Mouse (Mus musculus): ENCODE data around the gene Ada.
A peak's percentile ranks its signal among the peaks of the same experiment; 100 is the strongest.

The Ada gene

DNA sequence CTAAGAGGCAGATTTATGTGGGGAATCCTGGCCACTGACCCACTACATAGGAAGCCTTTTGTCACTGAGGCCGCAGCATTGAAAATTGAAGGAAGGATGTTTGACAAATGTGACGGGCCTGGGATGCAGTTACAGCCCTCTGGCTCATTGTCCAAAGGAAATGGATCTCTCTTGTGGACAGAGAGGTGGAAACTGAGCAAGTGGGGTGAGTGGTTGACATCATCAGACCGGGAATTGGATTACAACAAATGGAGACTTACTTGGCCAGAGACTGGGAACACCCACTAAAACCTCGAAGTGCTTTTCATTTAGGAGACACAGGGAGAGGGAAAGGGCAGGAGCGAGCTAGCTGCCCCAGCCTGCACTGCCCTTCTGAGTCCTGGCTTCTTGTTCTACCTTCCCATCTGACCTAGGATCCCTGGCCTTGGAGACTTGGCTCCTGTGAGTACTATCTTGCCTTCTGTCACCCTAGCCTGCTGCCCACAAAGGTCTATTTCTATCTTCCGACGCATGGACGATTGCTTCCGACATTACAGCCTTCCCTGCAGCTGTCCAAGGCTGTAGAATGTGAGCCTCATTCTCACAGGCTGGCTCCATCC lies 56.2 kb downstream of the Ada start:
- no peak for DNase-seq

DNA sequence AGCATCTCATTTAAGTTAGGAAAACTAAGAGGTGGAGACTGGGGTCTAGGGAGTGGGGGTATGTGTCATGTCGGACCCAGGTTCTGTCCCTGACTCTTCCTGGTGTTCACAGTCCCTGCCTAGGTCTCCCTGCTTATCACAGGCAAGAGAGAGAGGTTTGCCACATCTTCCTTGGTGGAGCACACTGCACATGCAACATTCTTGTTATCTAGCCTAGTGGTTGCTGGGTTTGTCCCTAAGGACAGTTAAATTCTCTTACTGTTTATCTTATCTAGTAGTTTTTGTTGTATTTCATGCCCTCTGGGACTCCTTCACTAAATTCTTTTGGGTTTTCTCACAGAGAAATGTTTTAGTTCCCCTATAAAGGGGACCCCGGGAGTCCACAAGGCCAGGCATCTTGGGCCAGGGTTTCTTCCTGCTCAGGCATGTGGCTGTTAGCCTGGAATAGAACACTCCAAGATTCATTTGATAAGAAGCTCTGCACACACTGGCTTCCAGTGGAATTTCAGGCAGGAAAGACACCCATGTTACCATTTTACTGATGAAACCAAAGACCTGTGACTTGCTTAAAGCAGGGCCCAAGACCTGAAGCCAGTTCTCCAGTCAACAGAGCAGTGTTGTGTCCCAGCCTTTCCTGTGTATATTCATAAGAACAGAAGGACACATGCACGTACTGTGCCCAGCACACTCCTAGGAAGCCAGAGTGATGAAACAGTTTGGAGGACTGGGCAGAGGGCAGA lies 57.0 kb downstream of the Ada start:
- no peak for DNase-seq

GRCm38 (mm10) chr2:163691846-163692605 lies 58.0 kb downstream of the Ada start:
- DNase-seq, result no peak

DNA sequence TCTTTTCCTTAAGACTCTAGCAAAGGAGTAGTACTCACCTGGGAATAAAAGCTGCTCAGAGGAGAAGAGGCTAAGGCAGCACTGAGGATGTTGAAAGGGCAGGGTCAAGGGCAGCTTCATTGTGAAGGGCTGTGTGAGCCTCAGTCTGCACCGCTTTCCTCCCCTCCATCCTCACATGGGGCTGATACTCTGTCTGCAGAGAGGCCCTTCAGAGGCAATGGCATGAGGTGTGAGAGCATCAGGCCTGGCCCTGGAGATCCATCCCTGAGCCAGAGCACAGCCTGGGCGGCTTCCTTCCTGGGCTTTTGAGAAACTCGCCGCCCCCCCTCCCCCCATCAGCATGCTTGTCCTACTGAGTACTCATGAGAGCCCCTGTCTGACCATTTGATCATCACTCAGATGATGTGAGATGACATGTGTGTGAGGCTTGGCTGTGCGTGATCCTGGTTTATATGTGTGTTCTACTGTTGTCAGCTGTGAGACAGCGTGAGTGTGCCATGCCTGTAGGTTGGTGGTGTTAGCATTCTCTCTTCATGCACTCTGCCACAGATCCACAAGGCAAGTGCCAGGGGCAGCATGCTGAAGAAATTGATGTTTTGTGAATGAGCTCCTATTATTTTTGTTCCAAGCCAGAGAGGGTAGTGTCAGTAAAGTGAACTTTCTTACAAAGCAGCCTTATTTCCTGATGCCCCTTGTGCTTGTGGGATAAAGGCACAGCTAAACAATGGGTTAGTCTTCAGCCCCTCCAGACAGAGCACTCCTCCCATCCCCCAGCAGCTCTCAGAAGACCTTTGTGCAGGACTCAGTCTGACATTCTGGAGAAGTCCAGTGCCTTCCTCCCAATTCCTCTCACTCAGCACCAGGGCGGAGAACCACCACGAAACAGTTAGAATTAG lies 59.4 kb downstream of the Ada start:
- no peak for DNase-seq

GRCm38 (mm10) chr2:163689771-163690170 lies 60.3 kb downstream of the Ada start:
- DNase-seq, result no peak

DNA sequence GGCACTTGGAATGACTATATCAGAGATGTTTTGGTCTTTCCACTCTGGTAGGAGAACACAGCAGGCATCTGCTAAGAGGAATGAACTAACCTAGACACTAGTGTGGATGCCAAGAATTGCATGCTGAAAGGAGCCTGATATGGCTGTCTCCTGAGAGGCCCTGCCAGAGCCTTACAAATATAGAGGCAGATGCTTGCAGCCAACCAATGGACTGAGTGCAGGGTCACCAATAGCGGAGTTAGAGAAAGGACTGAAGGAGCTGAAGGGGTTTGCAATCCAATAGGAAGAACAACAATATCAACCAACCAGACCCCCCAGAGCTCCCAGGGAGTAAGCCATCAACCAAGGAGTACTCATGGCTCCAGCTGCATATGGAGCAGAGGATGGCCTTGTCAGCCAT lies 61.7 kb downstream of the Ada start:
- peak; percentile 26 for DNase-seq

DNA sequence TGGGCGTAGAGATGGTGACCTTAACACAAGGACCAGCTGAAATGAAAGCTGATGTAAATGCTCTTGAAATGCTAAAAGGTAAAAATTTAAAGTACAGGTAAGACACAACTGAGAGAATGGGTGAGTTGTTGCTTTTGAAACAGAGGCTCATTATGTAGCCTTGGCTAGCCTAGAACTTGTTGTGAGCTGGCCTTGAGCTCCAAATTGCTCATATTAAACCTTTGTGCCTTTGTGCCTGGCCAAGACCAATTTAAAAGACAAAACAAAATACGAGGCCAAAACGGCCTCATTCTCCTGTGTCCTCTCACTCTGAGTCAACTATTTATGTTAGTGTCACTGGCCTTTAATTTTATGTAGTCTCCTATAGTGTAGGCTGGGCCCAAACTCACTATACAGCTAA lies 63.2 kb downstream of the Ada start:
- peak; percentile 30 for DNase-seq

DNA sequence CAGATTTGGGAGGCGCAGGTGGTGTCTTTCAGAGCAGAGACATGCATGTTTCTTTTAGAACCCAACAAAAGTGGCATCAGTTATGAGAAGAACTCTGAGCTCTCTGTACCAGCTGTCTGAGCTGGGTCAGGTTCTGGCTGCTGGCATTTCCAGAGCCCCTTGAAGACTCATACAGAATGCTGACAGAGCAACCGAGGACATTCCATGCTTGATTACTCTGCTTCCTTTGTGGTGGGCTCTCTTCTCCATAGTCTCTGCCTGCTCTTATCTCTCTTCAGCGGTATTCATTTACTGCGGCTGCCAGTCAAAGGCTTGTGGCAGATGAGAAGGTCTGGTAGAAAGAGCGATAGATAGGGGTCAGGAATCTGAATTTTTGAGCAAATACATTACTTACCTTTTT lies 63.8 kb downstream of the Ada start:
- no peak for DNase-seq

DNA sequence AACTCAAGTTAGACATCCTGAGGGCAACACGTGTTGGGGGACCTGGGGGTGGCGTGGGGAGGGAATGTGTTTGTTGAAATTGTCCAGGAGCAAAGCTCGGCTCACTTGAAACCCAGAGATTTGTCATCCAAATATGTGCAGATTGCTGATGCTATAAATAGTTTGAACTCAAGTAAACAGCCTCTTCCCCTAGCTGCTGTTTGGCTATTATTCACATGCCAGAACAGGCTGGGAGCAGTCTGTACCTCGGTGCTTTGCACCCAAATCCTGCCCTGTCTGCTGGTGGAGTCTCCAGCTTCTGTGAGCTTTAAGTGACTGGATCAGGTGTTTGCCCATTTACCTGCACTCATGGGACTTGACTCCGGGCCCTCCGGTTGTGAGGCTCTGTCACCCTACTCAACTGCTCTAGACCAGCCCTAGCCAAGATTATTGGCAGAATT lies 64.3 kb downstream of the Ada start:
- peak; percentile 86 for DNase-seq

- DNase-seq, result peak; percentile 43
Measured at GRCm38 (mm10) chr2:163685287-163685686, 64.8 kb downstream of the Ada start.

GRCm38 (mm10) chr2:163682344-163682743 lies 67.7 kb downstream of the Ada start:
- no peak for DNase-seq

GRCm38 (mm10) chr2:163676745-163677144 lies 73.3 kb downstream of the Ada start:
- no peak for DNase-seq

Measured in cerebellum, adult 9-10 months (tissue).